Mouse (Mus musculus): ENCODE data around the gene Bcl9l.

- TF ChIP-seq CTCF (IDR thresholded peaks at IDR 0.05; ENCODE audit: borderline replicate concordance, insufficient read depth, low read length) = no peak
- no peak for TF ChIP-seq POLR2A (IDR thresholded peaks at IDR 0.05; ENCODE audit: low read depth, low read length)
Observed at GRCm38 (mm10) chr9:44506566-44506965, 23.9 kb downstream of the Bcl9l start.
